Mouse (Mus musculus) forebrain, embryonic 16.5 days (tissue): ENCODE results near the gene Irgq. TPM values are rescaled to one million over a fixed set of nuclear protein-coding genes. Genes with fewer than 3 reads are reported as not detected.

Source experiments
- ATAC-seq: fragments of 200-750 bp; cut with Nextera tagmentation; 2 replicates; pipeline ENCODE4 v1.8.0; 2017; ENCODE audit warnings: mild to moderate bottlenecking, moderate library complexity
- H3K27ac ChIP-seq: fragments of 300-500 bp; sonication (generic); 2 replicates; pipeline ENCODE4 v1.5.1; 2014; ENCODE audit warnings: low read length, control low read depth
- H3K27me3 ChIP-seq: fragments of 300-500 bp; sonication (generic); replicated peaks from 2 replicates; pipeline ENCODE4 v1.6.1; 2014; ENCODE audit warnings: low read length; ENCODE audit not compliant: control insufficient read depth, insufficient read depth
- H3K36me3 ChIP-seq: fragments of 300-500 bp; sonication (generic); 2 replicates; pipeline ENCODE4 v1.6.1; 2014; ENCODE audit not compliant: control insufficient read depth, insufficient read depth
- H3K4me1 ChIP-seq: fragments of 300-500 bp; sonication (generic); replicated peaks from 2 replicates; pipeline ENCODE4 v1.6.1; 2014; ENCODE audit warnings: low read length; ENCODE audit not compliant: control insufficient read depth, insufficient read depth
- H3K4me2 ChIP-seq: fragments of 300-500 bp; sonication (generic); 2 replicates; pipeline ENCODE4 v1.6.1; 2014; ENCODE audit warnings: mild to moderate bottlenecking, low read length, control low read depth
- H3K4me3 ChIP-seq: fragments of 300-500 bp; sonication (generic); replicated peaks from 2 replicates; pipeline ENCODE4 v1.5.1; 2014; ENCODE audit warnings: mild to moderate bottlenecking, low read length, control low read depth
- H3K9ac ChIP-seq: fragments of 300-500 bp; sonication (generic); replicated peaks from 2 replicates; pipeline ENCODE4 v1.6.1; 2014; ENCODE audit warnings: low read depth, low read length, control low read depth
- H3K9me3 ChIP-seq: fragments of 300-500 bp; sonication (generic); 2 replicates; pipeline ENCODE4 v1.6.1; 2016; ENCODE audit warnings: low read length; ENCODE audit not compliant: control insufficient read depth
- WGBS: fragments of 180-500 bp; shearing (Covaris S2); extraction: QIAGEN DNeasy Blood & Tissue Kit; methylation state at CpG from one replicate; pipeline ENCODE4 v1.1.7; 2014; 5-methylcytosine and 5-hydroxymethylcytosine counted together
- polyA plus RNA-seq: library from polyadenylated mRNA; unstranded; fragments of >200 nt; fragmentation: Nextera tagmentation; extraction: Ambion mirVana; gene quantifications from 2 replicates; pipeline ENCODE4 v1.2.1, GENCODE M21; 2015

Gene Irgq
- polyA plus RNA-seq, 1 experiment from 2014 or later: 26.4 TPM

DNA sequence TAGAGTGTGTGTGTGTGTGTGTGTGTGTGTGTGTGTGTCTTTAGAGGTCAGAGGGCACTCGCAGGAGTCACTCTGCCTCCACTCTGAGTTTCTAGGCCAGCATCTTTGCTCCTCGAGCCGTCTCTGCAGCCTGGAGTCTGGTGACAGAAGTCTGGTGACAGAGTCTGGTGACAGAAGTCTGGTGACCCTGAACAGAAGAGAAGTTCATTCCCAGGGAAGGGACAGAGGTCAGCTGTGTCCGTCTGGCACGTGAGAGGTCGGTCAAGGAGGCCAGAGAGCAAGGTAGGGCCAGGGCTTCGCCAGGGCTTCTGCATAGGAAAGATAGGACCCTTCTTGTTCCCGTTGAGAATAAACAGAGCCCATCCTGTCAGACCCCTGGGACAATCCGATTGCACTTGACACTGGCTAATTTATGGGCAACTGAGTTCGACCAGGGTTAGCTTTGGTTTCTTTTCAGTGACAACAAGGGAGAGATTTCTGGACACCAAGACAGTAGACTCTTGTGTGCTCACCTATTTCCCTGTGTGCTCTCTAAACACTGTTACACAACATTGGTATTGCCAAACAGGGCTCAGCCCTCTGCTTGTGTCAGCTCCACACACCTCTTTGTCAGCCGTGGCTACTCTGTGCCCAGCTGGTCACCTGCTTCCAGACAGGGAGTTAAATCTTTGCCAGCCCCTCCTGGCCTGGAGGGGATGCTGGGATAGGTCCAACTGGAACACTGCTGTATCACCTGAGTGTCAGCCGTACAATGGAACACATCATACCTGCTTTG lies 21.7 kb downstream of the Irgq start:
- Histone ChIP-seq H3K4me1 (peaks cover 7% of the 10 kb centered on the region), H3K27me3 (no peaks in the 10 kb centered on the region), H3K9ac (no peak overlapping the region), H3K4me2 (no peak overlapping the region), H3K9me3 (no peaks in the 10 kb centered on the region), H3K27ac (no peak overlapping the region), H3K36me3 (peaks cover 7% of the 10 kb centered on the region), H3K4me3 (no peak overlapping the region)
- 95% methylated on average over 12 of the region's 12 CpGs for WGBS
- ATAC-seq: no peak

DNA sequence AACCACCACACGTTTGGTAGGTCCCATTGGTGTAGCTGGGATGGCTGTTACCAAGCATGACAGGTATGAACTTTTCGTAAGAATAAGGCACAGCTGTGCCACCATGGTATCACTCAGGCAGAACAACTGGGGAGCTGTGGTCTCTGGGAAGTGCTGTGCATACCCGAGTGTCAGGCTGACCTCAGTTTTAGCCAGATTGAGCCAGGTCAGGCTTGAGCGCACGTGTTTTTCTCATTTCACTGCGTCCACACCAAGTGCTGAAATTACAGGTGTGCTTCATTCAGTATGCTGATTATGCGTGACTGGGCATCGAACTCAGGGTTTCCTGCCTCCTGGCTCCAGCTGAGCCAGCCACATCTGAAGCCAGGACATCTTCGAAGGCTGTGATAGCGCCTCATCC lies 25.3 kb downstream of the Irgq start:
- Histone ChIP-seq H3K4me2 (no peak overlapping the region), H3K36me3 (peaks cover 5% of the 10 kb centered on the region), H3K4me1 (no peaks in the 10 kb centered on the region), H3K27ac (no peak overlapping the region), H3K9ac (no peak overlapping the region), H3K4me3 (no peak overlapping the region), H3K27me3 (no peaks in the 10 kb centered on the region), H3K9me3 (no peaks in the 10 kb centered on the region)
- 92% methylated on average over 10 of the region's 10 CpGs for WGBS
- ATAC-seq: no peak

DNA sequence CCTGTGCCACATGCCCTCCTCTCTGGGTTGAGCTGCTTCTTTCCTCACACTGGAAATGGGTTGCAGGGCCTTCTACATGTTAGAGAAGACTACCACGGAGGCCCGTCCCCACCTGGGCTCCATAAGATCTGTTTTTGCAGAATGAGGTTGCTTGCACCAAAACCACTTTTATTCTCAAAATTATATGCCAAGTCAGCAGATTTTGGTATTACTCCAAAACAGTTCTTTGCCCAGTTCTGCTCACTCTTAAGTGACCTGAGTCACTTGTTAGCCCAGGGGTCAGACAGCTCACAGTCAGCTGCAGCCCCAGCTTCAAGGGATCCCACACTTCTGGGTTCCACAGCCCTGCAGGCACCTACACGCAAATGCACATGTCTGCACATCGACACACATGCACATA lies 31.0 kb downstream of the Irgq start:
- Histone ChIP-seq H3K9me3 (no peaks in the 10 kb centered on the region), H3K27me3 (no peaks in the 10 kb centered on the region), H3K27ac (no peak overlapping the region), H3K4me1 (no peaks in the 10 kb centered on the region), H3K36me3 (peaks cover 7% of the 10 kb centered on the region; the same call in 1 of the 2 replicates), H3K4me2 (no peak overlapping the region), H3K9ac (no peak overlapping the region), H3K4me3 (no peak overlapping the region)
- ATAC-seq: no peak
- 93% methylated on average over 4 of the region's 4 CpGs for WGBS

DNA sequence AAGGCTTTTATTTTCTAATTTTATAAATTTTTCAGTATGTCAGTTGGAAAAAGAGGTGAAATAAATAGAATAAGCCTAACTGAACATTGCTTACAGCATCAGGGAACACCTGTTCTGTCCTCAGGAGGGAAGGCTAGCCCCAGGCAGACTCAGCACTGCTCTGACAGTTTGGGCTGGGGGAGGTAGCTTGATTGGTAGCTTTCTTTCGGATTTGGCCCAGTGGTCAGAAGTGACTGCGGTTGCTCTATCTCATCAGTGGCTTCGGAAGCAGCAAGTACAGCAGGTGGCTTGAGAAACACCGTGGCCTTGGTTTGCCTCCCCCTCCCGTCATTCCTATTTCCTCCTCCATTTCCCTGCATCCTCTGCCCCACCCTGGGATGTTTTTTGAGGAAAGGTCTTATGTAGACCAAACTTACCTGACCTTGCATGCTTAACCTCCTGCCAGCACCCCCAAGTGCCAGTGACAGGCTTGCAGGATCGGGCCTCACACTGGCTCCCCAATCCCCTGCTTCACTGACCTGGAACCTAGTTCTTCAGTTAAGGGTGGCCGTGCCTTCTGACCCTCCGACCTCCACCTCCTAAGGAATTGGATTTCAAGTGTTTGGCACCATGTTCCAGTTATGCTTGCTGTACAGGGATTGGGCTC lies 32.8 kb downstream of the Irgq start:
- H3K36me3 ChIP-seq: peaks cover 14% of the 10 kb centered on the region
- H3K4me3 ChIP-seq: no peak overlapping the region

DNA sequence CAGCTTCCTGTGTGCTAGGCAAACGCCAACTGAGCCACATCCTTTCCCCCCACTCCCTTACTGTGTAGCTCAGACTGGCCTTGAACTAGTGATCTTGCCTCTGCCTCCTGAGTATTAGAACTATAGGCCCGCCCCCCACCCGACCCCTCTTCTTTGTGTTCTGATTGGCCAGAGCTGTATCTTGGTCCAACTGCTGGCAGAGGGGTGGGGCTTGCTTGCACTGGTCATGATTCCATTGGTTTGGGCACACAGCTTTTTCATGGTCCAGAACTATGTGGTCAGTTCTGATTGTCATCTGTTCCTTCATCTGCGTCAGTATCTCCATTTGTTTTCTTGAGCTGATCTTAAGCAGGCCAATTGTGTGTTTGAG lies 33.3 kb downstream of the Irgq start:
- no peak overlapping the region for H3K9ac ChIP-seq
- H3K4me2 ChIP-seq: no peak overlapping the region
- no peak overlapping the region for H3K4me3 ChIP-seq
- H3K27me3 ChIP-seq: no peaks in the 10 kb centered on the region
- no peaks in the 10 kb centered on the region for H3K4me1 ChIP-seq
- 89% methylated on average over 4 of the region's 4 CpGs for WGBS
- H3K36me3 ChIP-seq: peaks cover 15% of the 10 kb centered on the region
- H3K27ac ChIP-seq: no peak overlapping the region
- ATAC-seq: no peak
- no peaks in the 10 kb centered on the region for H3K9me3 ChIP-seq

More for the DNA sequence above, 32.8 kb downstream of the Irgq start:
- no peaks in the 10 kb centered on the region for H3K4me1 ChIP-seq
- no peaks in the 10 kb centered on the region for H3K9me3 ChIP-seq
- H3K27ac ChIP-seq: no peak overlapping the region
- no peak overlapping the region for H3K4me2 ChIP-seq
- ATAC-seq: no peak
- H3K9ac ChIP-seq: no peak overlapping the region
- 91% methylated on average over 8 of the region's 8 CpGs for WGBS
- H3K27me3 ChIP-seq: no peaks in the 10 kb centered on the region

DNA sequence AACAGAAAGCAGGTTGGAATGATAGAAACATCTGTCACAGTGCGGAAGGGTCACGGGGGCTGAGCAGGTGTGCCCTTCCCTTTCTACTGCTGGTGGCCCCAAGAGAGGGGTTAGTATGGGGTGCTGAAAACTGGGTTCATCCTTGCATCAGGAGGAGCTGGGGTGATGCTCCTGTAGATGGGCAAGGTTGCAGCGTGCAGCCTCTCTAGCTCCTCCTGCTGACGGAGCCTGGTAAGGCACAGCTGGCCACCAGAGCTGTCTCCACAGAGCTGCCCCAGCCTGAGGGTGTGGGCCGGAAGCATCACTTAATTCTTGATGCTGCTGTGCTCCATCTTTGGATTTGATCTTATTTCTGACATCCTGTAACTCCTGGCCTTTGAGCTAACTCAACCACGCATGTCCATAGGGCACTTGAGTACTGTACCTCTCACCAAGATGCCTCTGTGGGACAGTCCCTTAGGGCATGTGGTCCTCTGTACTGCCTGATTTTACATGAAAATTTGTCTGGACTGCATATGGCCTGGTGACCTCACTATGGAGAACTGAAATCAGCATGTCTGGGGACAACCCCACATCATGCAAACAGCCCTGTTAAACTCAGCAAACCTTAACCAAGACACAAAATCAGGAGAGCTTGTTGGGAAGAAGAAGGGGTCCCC lies 34.2 kb downstream of the Irgq start:
- Histone ChIP-seq H3K27me3 (no peaks in the 10 kb centered on the region), H3K4me2 (no peak overlapping the region), H3K27ac (no peak overlapping the region), H3K9ac (no peak overlapping the region), H3K4me3 (no peak overlapping the region), H3K4me1 (no peaks in the 10 kb centered on the region), H3K36me3 (peaks cover 15% of the 10 kb centered on the region), H3K9me3 (no peaks in the 10 kb centered on the region)
- WGBS: 59% methylated on average over 6 of the region's 6 CpGs
- ATAC-seq: 0 out of 2 replicates have a peak, but pooled peaks have one; percentile 20

DNA sequence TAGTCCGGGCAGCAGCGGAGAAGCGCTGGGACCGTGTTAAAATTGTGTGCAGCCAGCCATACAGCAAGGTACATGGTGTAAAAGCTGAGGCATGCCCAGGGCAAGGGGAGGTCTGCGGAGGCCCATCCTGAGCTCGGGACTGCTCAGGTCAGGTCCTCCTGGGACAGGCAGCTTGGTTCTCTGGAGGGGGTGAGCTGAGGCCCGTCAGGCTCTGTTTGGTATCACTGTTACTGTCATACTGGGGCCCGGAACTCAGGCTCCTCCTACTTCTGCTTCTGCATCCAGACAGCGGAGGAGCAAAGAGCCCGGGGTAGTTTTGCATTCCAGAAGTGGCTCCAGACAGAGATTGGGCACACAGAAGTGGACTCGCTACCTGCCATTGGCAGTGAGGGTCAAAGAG lies 35.1 kb downstream of the Irgq start:
- no peak for ATAC-seq
- no peak overlapping the region for H3K9ac ChIP-seq
- no peak overlapping the region for H3K4me2 ChIP-seq
- H3K27me3 ChIP-seq: no peaks in the 10 kb centered on the region
- no peak overlapping the region for H3K27ac ChIP-seq
- no peaks in the 10 kb centered on the region for H3K9me3 ChIP-seq
- no peak overlapping the region for H3K4me3 ChIP-seq
- peaks cover 15% of the 10 kb centered on the region for H3K36me3 ChIP-seq
- 95% methylated on average over 11 of the region's 11 CpGs for WGBS
- H3K4me1 ChIP-seq: no peaks in the 10 kb centered on the region

DNA sequence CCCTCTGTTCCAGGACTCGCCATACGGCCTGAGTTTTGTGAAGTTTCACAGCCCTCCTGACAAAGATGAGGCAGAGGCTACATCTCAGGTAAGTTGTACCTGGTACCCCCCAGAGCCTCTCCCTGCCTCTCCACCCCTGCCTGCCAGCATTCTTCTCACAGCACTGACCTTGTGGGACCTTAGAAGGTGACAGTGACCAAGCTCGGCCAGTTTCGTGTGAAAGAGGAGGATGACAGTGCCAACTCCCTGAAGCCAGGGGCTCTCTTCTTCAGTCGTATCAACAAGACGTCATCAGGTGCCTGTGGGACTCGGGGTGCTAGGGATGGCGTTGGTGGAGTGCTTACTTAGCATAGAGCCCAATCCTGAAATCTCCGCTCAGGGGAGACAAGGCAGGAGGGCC lies 35.7 kb downstream of the Irgq start:
- Histone ChIP-seq H3K4me2 (no peak overlapping the region), H3K36me3 (peaks cover 14% of the 10 kb centered on the region), H3K4me1 (no peaks in the 10 kb centered on the region), H3K27me3 (no peaks in the 10 kb centered on the region), H3K9me3 (no peaks in the 10 kb centered on the region), H3K4me3 (no peak overlapping the region), H3K27ac (no peak overlapping the region), H3K9ac (no peak overlapping the region)
- no peak for ATAC-seq
- 93% methylated on average over 9 of the region's 9 CpGs for WGBS

DNA sequence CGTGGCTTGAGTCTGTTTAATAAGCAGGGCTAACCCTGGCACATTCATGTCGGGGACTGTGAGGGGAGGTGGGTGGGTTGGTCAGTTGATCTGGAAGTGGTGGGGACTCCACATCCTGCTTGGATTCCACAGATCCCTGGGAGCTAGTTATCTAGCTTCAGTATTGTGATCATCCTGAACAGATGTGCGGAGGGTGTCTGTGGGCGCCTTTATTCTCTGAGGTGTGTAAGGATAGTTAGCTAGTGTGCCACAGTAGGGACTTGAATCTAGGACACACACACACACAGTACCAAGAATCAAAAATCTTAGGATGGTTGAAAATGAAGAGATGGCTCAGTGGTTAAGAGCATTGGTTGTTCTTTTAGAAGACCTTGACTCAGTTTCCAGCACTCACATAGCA lies 38.0 kb downstream of the Irgq start:
- Histone ChIP-seq H3K36me3 (peaks cover 12% of the 10 kb centered on the region), H3K27me3 (no peaks in the 10 kb centered on the region), H3K4me1 (no peaks in the 10 kb centered on the region), H3K4me3 (no peak overlapping the region), H3K27ac (no peak overlapping the region), H3K9me3 (no peaks in the 10 kb centered on the region), H3K9ac (no peak overlapping the region), H3K4me2 (no peak overlapping the region)
- no peak for ATAC-seq
- 88% methylated on average over 4 of the region's 4 CpGs for WGBS
